In the genomic region with DNA sequence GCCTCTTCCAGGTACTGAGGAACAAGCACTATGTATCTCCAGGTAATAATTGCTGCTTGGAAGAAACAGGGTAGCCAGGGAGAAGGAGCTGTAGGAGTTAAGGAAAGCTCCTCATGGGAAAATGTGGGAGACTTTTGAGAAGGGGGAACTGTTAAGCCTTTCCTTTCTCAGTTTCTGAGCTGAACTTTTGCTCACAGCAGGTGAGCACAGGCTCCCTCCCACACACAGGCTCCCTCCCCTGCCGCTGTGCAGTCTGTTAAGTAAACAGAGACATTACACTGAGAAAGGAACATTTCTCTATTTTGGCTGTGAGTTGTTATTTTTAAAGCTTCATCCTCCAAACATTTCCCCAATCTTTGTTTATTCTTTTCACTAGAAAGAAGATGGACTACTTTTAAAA, we compare ENCODE assay signal across 23 mouse cellular contexts.
A peak's percentile ranks its signal among the peaks of the same experiment; 100 is the strongest.
DNase-seq lines count a peak whose midpoint lies in the region; ATAC-seq and TF ChIP-seq lines count a peak whose summit lies in the region.
"Had no signal": no experiment of that assay in that cellular context is flagged by ENCODE, and none has a peak within 500 bp of the region (broad histone marks: within the 10 kb centered on the region; RNA-seq: fewer than 3 reads in every experiment).

No protein-coding gene starts in this region.

- TF ChIP-seq CTCF in gastrocnemius, adult 2 months (IDR thresholded peaks at IDR 0.05) = no peak

- H3K27ac ChIP-seq in kidney, embryonic 14.5 days (ENCODE audit: low read depth, low read length) = no peak overlapping the region
- no peak overlapping the region for H3K27ac ChIP-seq in gastrocnemius, adult 2 months
- H3K27ac ChIP-seq: embryonic facial prominence, embryonic 15.5 days; forebrain, embryonic 10.5 days; heart, embryonic 10.5 days; hindbrain, embryonic 12.5 days had no signal

- H3K36me3 ChIP-seq in kidney, embryonic 14.5 days (ENCODE audit: control insufficient read depth, insufficient read depth, low read length) = no peaks in the 10 kb centered on the region
- H3K36me3 ChIP-seq: embryonic facial prominence, embryonic 15.5 days; forebrain, embryonic 10.5 days; heart, embryonic 10.5 days; hindbrain, embryonic 12.5 days had no signal

- H3K27me3 ChIP-seq in kidney, embryonic 14.5 days (ENCODE audit: control insufficient read depth, insufficient read depth, low read length) = no peaks in the 10 kb centered on the region
- H3K27me3 ChIP-seq: embryonic facial prominence, embryonic 15.5 days; hindbrain, embryonic 12.5 days had no signal

- H3K4me1 ChIP-seq in kidney, embryonic 14.5 days (ENCODE audit: control insufficient read depth, insufficient read depth, low read length) = no peaks in the 10 kb centered on the region
- H3K4me1 ChIP-seq: embryonic facial prominence, embryonic 15.5 days; forebrain, embryonic 10.5 days; heart, embryonic 10.5 days; hindbrain, embryonic 12.5 days had no signal

- H3K9me3 ChIP-seq in kidney, embryonic 14.5 days (ENCODE audit: control insufficient read depth, low read length) = no peaks in the 10 kb centered on the region
- H3K9me3 ChIP-seq: embryonic facial prominence, embryonic 15.5 days; forebrain, embryonic 10.5 days; heart, embryonic 10.5 days; hindbrain, embryonic 12.5 days had no signal

- peak; percentile 60; the same call in 1 of the 2 replicates for ATAC-seq in kidney, embryonic 14.5 days (ENCODE audit: low FRiP score, low TSS enrichment)
- ATAC-seq: forebrain, embryonic 14.5 days; hindbrain, embryonic 16.5 days had no signal

- H3K4me2 ChIP-seq in kidney, embryonic 14.5 days (replicated peaks; ENCODE audit: low read depth, low read length) = no peak overlapping the region
- H3K4me2 ChIP-seq: embryonic facial prominence, embryonic 15.5 days; hindbrain, embryonic 12.5 days had no signal

- no peak overlapping the region for H3K4me3 ChIP-seq in kidney, embryonic 14.5 days (ENCODE audit: low read length)
- no peak overlapping the region for H3K4me3 ChIP-seq in gastrocnemius, adult 2 months
- H3K4me3 ChIP-seq: embryonic facial prominence, embryonic 15.5 days; erythroblast, embryonic 14.5 days; forebrain, embryonic 10.5 days; heart, embryonic 10.5 days; hindbrain, embryonic 12.5 days had no signal

- no peak for DNase-seq in kidney, postnatal 25 days
- DNase-seq in left cerebral cortex, adult 9 months (ENCODE audit: low spot score in 2 of 2) = peak; percentile 13 to 30
- DNase-seq in left cerebral cortex, postnatal 36 days (ENCODE audit: low spot score in 2 of 2) = no peak
- peak; percentile 30 to 36 for DNase-seq in right cerebral cortex, adult 2 months (ENCODE audit: low spot score in 2 of 2)
- no peak for DNase-seq in right cerebral cortex, postnatal 14 days
- peak; percentile 36 for DNase-seq in telencephalon, adult 2 months (ENCODE audit: low read depth, low spot score)
- no peak for DNase-seq in gastrocnemius, adult 2 months
- DNase-seq: adrenal gland, adult 2 months; adrenal gland, postnatal 25 days; cerebellum, postnatal 10 days; embryo, embryonic 11 days; gastrocnemius, postnatal 36 days; heart, adult 11 months; heart, postnatal 10 days; heart, postnatal 4 days had no signal

- intact Hi-C loops in left cerebral cortex, postnatal 36 days (cut with DNase I) = no loop called here
- intact Hi-C loops in gastrocnemius, adult 2 months (cut with DNase I) = no loop called here

- no peak overlapping the region for H3K9ac ChIP-seq in kidney, embryonic 14.5 days (ENCODE audit: low read depth, low read length)
- H3K9ac ChIP-seq: embryonic facial prominence, embryonic 15.5 days; hindbrain, embryonic 12.5 days had no signal

- WGBS in kidney, embryonic 14.5 days = 0% methylated on average over 1 of the region's 1 CpGs

Comparison
In these comparisons a context has a peak if more than half of its experiments do, and no peak if none do; other contexts are left out.
1. DNase-seq: peak in left cerebral cortex, adult 9 months (2 of 2), right cerebral cortex, adult 2 months (2 of 2) and telencephalon, adult 2 months (single experiment); none in kidney, postnatal 25 days (0 of 2), left cerebral cortex, postnatal 36 days (0 of 2), right cerebral cortex, postnatal 14 days (single experiment) and gastrocnemius, adult 2 months (single experiment).